Mouse (Mus musculus): ENCODE data around the gene Fbxw11. TPM values are rescaled to one million over a fixed set of nuclear protein-coding genes. Genes with fewer than 3 reads are reported as not detected.
"Not testable (repeated sequence)": the region's sequence is repeated elsewhere in the genome, so short reads cannot be mapped to it uniquely, and the experiment has no call there.

Fbxw11 gene
- total RNA-seq, 1 experiment: 45.8 TPM

DNA sequence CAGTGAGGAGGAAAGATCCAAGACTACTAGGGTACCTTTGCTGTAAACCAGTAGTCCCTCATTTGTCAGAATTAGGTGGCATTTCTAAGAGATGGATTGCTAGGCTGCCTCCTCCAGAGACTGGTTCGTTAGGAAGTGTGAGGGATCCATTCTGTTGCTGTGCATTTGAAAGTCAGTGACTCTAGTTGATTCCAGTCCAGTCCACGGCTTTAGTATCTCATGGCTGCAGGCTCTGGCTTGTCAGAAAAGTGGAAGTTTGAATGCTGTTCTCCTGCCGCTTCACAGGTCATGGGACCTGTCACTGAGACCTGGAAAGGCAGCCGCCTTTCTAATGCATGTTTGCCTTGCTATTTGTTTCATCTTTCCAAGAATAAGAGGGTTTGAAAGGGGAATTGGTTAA, 74.4 kb downstream of the Fbxw11 start:
- no peak for TF ChIP-seq MAFK (IDR thresholded peaks at IDR 0.05; ENCODE audit: insufficient read depth, low read depth, low read length)
- no peak for TF ChIP-seq ZC3H11A (IDR thresholded peaks at IDR 0.05; ENCODE audit: borderline replicate concordance, low read depth, low read length)
- no peak for TF ChIP-seq HCFC1 (IDR thresholded peaks at IDR 0.05; ENCODE audit: borderline replicate concordance, insufficient read depth, low read length)
- Histone ChIP-seq H3K9me3 (ENCODE audit: control insufficient read depth, insufficient read depth, low read depth, low read length) (no peaks in the 10 kb centered on the region), H3K27ac (ENCODE audit: insufficient read depth, low read depth, low read length, poor library complexity, severe bottlenecking) (no peak overlapping the region), H3K9ac (ENCODE audit: insufficient read depth, low read depth, low read length, poor library complexity, severe bottlenecking) (no peak overlapping the region), H3K4me1 (ENCODE audit: control insufficient read depth in 2 of 2, insufficient read depth in 2 of 2, low read length in 2 of 2, poor library complexity in 1 of 2) (peaks cover 0 to 3% of the 10 kb centered on the region in 2 experiments; a peak in 1 of 4 replicates), H3K36me3 (ENCODE audit: control insufficient read depth, insufficient read depth, low read length, poor library complexity, severe bottlenecking) (peaks cover under 1% of the 10 kb centered on the region; the same call in 1 of the 2 replicates), H3K4me3 (ENCODE audit: insufficient read depth in 1 of 2, low read depth in 1 of 2, low read length in 2 of 2, poor library complexity in 1 of 2, severe bottlenecking in 1 of 2) (no peak overlapping the region)
- in situ Hi-C loops (cut with MboI; ENCODE audit: low sequenced_read_pairs in 2 of 2, unreplicated experiment in 2 of 2): no loop called here
- no peak for DNase-seq (ENCODE audit: low read depth, low spot score)

DNA sequence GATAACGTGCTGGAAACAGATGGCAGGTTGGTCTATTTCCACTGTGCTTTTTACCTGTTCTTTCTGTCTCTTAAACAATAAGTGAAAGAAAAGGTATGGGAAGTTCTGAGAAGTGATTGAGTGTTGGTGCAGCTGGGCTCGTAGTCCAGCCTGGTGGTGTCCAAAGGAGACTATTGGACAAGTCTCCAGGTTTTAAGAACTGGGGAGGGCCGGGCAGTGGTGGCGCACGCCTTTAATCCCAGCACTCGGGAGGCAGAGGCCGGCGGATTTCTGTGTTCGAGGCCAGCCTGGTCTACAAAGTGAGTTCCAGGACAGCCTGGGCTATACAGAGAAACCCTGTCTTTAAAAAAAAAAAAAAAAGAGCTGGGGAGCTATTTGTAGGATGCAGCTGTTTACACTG, 75.2 kb downstream of the Fbxw11 start:
- H3K36me3 ChIP-seq (ENCODE audit: control insufficient read depth, insufficient read depth, low read length, poor library complexity, severe bottlenecking); in situ Hi-C loops (cut with MboI; ENCODE audit: low sequenced_read_pairs in 2 of 2, unreplicated experiment in 2 of 2); H3K9me3 ChIP-seq (ENCODE audit: control insufficient read depth, insufficient read depth, low read depth, low read length); H3K9ac ChIP-seq (ENCODE audit: insufficient read depth, low read depth, low read length, poor library complexity, severe bottlenecking); H3K4me1 ChIP-seq (ENCODE audit: control insufficient read depth in 2 of 2, insufficient read depth in 2 of 2, low read length in 2 of 2, poor library complexity in 1 of 2); H3K4me3 ChIP-seq (ENCODE audit: insufficient read depth in 1 of 2, low read depth in 1 of 2, low read length in 2 of 2, poor library complexity in 1 of 2, severe bottlenecking in 1 of 2); DNase-seq (ENCODE audit: low read depth, low spot score); H3K27ac ChIP-seq (ENCODE audit: insufficient read depth, low read depth, low read length, poor library complexity, severe bottlenecking): not testable (repeated sequence)

DNA sequence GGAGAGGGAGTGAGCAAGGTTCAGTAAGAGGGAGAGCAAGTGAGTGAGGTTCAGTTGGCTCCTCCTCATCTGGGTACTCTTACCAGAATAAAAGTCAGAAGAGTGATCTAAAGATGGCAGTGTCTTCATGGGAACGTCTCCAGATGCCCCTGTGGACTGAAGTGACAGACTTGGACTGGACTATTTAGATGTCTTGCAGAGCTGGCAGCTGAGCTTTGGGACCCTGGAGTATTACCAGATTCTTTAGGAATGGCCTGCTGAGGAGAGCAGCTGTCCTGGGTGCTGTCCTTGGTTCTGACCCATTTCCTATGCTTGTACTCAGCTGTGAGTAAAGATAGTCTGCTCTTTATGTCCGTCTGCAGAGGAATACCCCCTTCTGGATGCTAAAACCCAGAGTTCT, 75.8 kb downstream of the Fbxw11 start:
- H3K9ac ChIP-seq (ENCODE audit: insufficient read depth, low read depth, low read length, poor library complexity, severe bottlenecking): no peak overlapping the region
- no peak for TF ChIP-seq ZNF384 (IDR thresholded peaks at IDR 0.05; ENCODE audit: low read depth, low read length)
- in situ Hi-C loops (cut with MboI; ENCODE audit: low sequenced_read_pairs in 2 of 2, unreplicated experiment in 2 of 2): no loop called here
- H3K36me3 ChIP-seq (ENCODE audit: control insufficient read depth, insufficient read depth, low read length, poor library complexity, severe bottlenecking): no peaks in the 10 kb centered on the region
- no peak overlapping the region for H3K27ac ChIP-seq (ENCODE audit: insufficient read depth, low read depth, low read length, poor library complexity, severe bottlenecking)
- H3K4me3 ChIP-seq (ENCODE audit: insufficient read depth in 1 of 2, low read depth in 1 of 2, low read length in 2 of 2, poor library complexity in 1 of 2, severe bottlenecking in 1 of 2): no peak overlapping the region
- H3K9me3 ChIP-seq (ENCODE audit: control insufficient read depth, insufficient read depth, low read depth, low read length): no peaks in the 10 kb centered on the region
- peak; percentile 36 for DNase-seq (ENCODE audit: low read depth, low spot score)
- peaks cover 0 to 3% of the 10 kb centered on the region in 2 experiments; a peak in 1 of 4 replicates for H3K4me1 ChIP-seq (ENCODE audit: control insufficient read depth in 2 of 2, insufficient read depth in 2 of 2, low read length in 2 of 2, poor library complexity in 1 of 2)

GRCm38 (mm10) chr11:32718979-32719378, 76.5 kb downstream of the Fbxw11 start:
- peaks cover 0 to 3% of the 10 kb centered on the region in 2 experiments; a peak in 1 of 4 replicates for H3K4me1 ChIP-seq (ENCODE audit: control insufficient read depth in 2 of 2, insufficient read depth in 2 of 2, low read length in 2 of 2, poor library complexity in 1 of 2)
- no peak for DNase-seq (ENCODE audit: low read depth, low spot score)
- H3K9me3 ChIP-seq (ENCODE audit: control insufficient read depth, insufficient read depth, low read depth, low read length): no peaks in the 10 kb centered on the region
- H3K9ac ChIP-seq (ENCODE audit: insufficient read depth, low read depth, low read length, poor library complexity, severe bottlenecking): no peak overlapping the region
- peaks cover 1% of the 10 kb centered on the region; the same call in 1 of the 2 replicates for H3K36me3 ChIP-seq (ENCODE audit: control insufficient read depth, insufficient read depth, low read length, poor library complexity, severe bottlenecking)
- in situ Hi-C loops (cut with MboI; ENCODE audit: low sequenced_read_pairs in 2 of 2, unreplicated experiment in 2 of 2): no loop called here
- H3K4me3 ChIP-seq (ENCODE audit: insufficient read depth in 1 of 2, low read depth in 1 of 2, low read length in 2 of 2, poor library complexity in 1 of 2, severe bottlenecking in 1 of 2): no peak overlapping the region
- no peak overlapping the region for H3K27ac ChIP-seq (ENCODE audit: insufficient read depth, low read depth, low read length, poor library complexity, severe bottlenecking)
- TF ChIP-seq HCFC1 (IDR thresholded peaks at IDR 0.05; ENCODE audit: borderline replicate concordance, insufficient read depth, low read length): no peak
- TF ChIP-seq CHD2 (IDR thresholded peaks at IDR 0.05; ENCODE audit: low read depth, low read length): no peak

DNA sequence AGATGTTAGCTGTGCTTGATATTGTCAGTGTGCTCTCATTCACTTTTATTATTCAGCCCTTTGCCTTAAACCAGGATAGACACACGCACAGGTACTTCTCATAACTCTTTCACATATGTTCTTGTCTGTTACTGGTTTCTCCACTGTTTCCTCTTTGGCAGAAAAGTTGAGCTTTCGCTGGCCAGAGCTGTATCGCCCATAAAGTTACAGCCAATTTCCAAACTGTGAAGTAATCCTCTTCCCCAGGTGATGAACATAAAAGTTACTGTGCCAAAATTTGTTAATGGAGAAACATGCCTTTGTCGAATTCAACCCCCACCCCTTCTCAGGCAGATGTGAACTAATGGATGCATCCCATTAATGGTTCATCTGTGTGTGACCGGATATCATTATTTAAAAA, 80.1 kb downstream of the Fbxw11 start:
- Histone ChIP-seq H3K4me1 (ENCODE audit: control insufficient read depth in 2 of 2, insufficient read depth in 2 of 2, low read length in 2 of 2, poor library complexity in 1 of 2) (0 out of 4 replicates have a peak, but pooled peaks cover 0 to 1% of the 10 kb centered on the region in 2 experiments), H3K4me3 (ENCODE audit: insufficient read depth in 1 of 2, low read depth in 1 of 2, low read length in 2 of 2, poor library complexity in 1 of 2, severe bottlenecking in 1 of 2) (no peak overlapping the region), H3K36me3 (ENCODE audit: control insufficient read depth, insufficient read depth, low read length, poor library complexity, severe bottlenecking) (peaks cover 1% of the 10 kb centered on the region; the same call in 1 of the 2 replicates), H3K27ac (ENCODE audit: insufficient read depth, low read depth, low read length, poor library complexity, severe bottlenecking) (no peak overlapping the region), H3K9me3 (ENCODE audit: control insufficient read depth, insufficient read depth, low read depth, low read length) (no peaks in the 10 kb centered on the region), H3K9ac (ENCODE audit: insufficient read depth, low read depth, low read length, poor library complexity, severe bottlenecking) (no peak overlapping the region)
- TF ChIP-seq ZNF384 (IDR thresholded peaks at IDR 0.05; ENCODE audit: low read depth, low read length): no peak
- no peak for TF ChIP-seq MAFK (IDR thresholded peaks at IDR 0.05; ENCODE audit: insufficient read depth, low read depth, low read length)
- no peak for TF ChIP-seq CHD2 (IDR thresholded peaks at IDR 0.05; ENCODE audit: low read depth, low read length)
- in situ Hi-C loops (cut with MboI; ENCODE audit: low sequenced_read_pairs in 2 of 2, unreplicated experiment in 2 of 2): no loop called here
- DNase-seq (ENCODE audit: low read depth, low spot score): no peak
